Mouse (Mus musculus) adrenal gland, postnatal 14 days (tissue): ENCODE results near the gene Olfr457. TPM values are rescaled to one million over a fixed set of nuclear protein-coding genes. Genes with fewer than 3 reads are reported as not detected.
A peak's percentile ranks its signal among the peaks of the same experiment; 100 is the strongest.
"Not testable (repeated sequence)": the region's sequence is repeated elsewhere in the genome, so short reads cannot be mapped to it uniquely, and the experiment has no call there.

ENCODE experiments used
- DNase-seq: peaks from one replicate; pipeline ENCODE4 v3.0.0; 2021; ENCODE audit warnings: mixed read lengths
- long read RNA-seq, 2 experiments: library from polyadenylated mRNA; stranded (forward); transcript quantifications; one replicate each; pipeline ENCODE4 v2.0.0; 2021
- total RNA-seq: library from RNA; stranded (reverse); gene quantifications from 2 replicates; pipeline ENCODE4 v1.2.3, GENCODE M21; 2021

The Olfr457 gene
- total RNA-seq = not detected in 2 replicates
- long read RNA-seq, experiment 1 = 0 reads
- long read RNA-seq, experiment 2 = 0 reads

GRCm38 (mm10) chr6:42476235-42476634, at the start of gene Olfr457:
Olfr457 (minus strand) TSS chr6:42476335.
- DNase-seq = no peak

DNA sequence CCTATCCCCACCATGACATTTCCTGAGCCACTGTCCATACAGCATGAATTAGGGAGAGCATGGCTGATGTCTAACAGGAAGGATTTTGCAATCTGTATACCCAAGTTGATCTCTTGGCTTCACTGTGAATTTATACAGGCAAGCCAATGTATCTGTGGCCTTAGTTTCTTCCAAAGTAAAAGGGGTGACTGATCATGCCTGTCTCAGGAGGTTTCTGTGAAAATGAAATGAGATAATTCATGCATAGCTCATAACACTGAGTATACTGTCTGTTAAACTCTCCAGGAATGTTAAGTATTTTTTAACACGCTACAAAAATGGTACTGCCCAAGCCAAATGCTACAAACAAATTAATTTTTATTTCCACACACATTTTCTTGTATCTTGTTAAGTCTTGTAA, 37.3 kb upstream of the Olfr457 start:
- DNase-seq = no peak

- DNase-seq = no peak
Measured at GRCm38 (mm10) chr6:42509311-42509710, 33.2 kb upstream of the Olfr457 start.

GRCm38 (mm10) chr6:42503478-42503877, 27.3 kb upstream of the Olfr457 start:
- peak; percentile 10 for DNase-seq

GRCm38 (mm10) chr6:42489731-42490130, 13.6 kb upstream of the Olfr457 start:
- no peak for DNase-seq

DNA sequence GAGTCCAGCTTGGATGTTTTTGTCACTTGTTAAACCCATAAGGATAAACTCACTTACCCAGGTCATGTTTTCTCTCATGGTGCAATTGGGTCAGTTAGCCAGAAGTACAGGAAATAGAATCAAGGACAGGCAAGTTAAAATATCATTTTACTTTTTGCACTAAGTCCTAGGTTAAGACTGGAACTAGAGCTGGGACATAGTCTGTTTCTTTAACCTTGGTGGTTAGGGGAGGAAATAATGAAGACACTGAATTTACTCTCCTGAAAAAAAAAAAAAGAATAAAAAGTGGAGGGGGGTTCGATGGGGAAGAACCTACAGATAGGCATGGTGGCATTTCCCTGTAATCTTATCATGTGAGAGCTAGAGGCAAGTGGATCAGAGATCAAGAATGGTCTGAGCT, 11.0 kb upstream of the Olfr457 start, which contains the start of gene Olfr456:
TSS of gene Olfr456 (minus strand) at position 101 of the 400 bp plus-strand sequence.
- no peak for DNase-seq

- no peak for DNase-seq
Measured at GRCm38 (mm10) chr6:42484633-42485032, 8.5 kb upstream of the Olfr457 start.

GRCm38 (mm10) chr6:42471298-42471697, 4.8 kb downstream of the Olfr457 start:
- not testable (repeated sequence) for DNase-seq

GRCm38 (mm10) chr6:42470542-42470941, 5.6 kb downstream of the Olfr457 start:
- DNase-seq = no peak

- DNase-seq = no peak
Measured at GRCm38 (mm10) chr6:42465096-42465495, 11.0 kb downstream of the Olfr457 start, which contains the start of gene Olfr458. Olfr458 (minus strand) TSS chr6:42465196.

DNA sequence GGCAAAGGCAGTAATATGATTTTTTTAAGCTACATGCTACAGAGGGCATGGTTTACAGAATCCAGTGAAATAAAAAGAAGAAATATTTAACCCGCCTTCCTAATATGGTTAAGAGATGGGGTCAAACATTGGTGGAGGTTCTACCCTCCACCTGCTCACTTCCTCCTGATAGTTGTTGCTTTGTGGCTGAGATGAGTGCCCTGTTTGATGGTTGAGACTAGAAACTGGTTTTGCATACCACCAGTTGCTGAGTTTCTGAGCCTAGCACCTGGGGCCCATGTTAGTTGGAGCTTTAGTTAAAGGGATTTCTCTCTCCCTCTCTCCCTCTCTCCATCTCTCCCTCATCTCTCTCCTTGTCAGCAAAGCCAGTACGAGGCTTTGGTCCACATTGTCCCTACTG, 28.8 kb downstream of the Olfr457 start:
- DNase-seq = no peak

DNA sequence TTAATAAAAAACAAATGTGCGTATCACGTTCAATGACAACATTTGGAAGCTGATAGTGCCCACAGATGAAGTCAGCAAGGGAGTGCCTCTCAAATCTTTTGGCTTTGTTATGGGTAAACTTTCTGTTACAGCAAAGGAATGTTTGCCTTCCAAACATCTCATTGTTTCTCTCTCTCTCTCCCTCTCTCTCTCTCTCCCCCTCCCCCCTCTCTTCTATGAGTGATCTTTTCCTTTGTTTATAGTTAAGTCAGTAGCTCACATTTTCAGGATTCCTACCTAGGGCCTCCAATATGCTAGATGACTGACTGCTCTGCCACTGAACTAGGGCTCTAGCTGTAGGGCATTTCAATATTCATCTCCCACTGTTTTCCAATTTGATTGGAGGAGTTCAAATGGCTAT, 31.6 kb downstream of the Olfr457 start:
- DNase-seq = no peak

DNA sequence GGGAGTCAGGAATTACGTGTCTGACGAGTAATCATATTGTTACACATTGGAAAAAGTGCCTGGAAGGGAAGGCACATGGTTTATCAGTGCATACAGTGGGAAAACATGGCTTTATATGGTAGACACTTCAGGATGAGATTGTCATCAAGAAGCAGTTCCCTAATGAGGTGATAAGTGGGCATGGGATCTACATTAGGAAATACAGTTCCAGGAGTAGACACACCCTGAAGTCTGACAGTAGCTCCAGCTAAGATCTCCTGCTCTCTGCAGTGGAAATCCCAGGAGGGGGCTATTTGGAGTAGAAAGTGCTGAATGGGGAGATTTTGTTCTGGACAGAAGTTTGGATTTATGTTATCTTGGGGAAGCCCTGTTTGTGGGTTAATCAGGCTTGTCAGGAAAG, 34.7 kb downstream of the Olfr457 start:
- no peak for DNase-seq

- no peak for DNase-seq
Measured at GRCm38 (mm10) chr6:42435490-42435889, 40.6 kb downstream of the Olfr457 start.

GRCm38 (mm10) chr6:42434446-42434845, 41.7 kb downstream of the Olfr457 start, which contains the start of gene Tas2r126:
Tas2r126 (plus strand) TSS chr6:42434535.
- no peak for DNase-seq

- DNase-seq = no peak
Measured at GRCm38 (mm10) chr6:42433554-42433953, 42.6 kb downstream of the Olfr457 start.

DNA sequence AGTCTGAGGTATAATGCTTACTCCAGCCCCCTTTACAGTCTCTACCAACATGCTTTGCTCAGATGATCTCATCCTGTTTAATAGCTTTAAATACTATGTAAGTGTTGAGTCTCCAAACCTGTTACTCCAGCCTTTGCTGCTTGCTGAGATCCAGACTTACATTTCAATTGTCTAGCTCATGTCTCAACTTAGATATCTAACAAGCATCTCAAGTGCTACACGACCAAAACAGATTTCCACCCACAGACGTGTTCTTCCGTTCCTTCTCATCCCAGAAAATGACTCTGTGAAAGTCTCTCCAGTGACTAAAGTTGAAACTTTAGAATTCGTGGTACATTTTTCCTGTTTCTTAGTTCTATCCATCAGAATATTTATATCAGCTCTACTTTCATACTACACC, 49.8 kb downstream of the Olfr457 start:
- no peak for DNase-seq

GRCm38 (mm10) chr6:42424472-42424871, 51.7 kb downstream of the Olfr457 start:
- no peak for DNase-seq

- DNase-seq = no peak
Measured at GRCm38 (mm10) chr6:42421439-42421838, 54.7 kb downstream of the Olfr457 start.

- peak; percentile 29 for DNase-seq
Measured at GRCm38 (mm10) chr6:42419443-42419842, 56.7 kb downstream of the Olfr457 start.
